Mouse (Mus musculus) layer of hippocampus, adult 9-11 months (tissue): ENCODE data around the gene 1700030J22Rik.

Experiments used
- DNase-seq: peaks from one replicate; pipeline ENCODE4 v3.0.0; 2022

1700030J22Rik gene

GRCm38 (mm10) chr8:116978631-116979256, at the start of gene 1700030J22Rik:
Gene 1700030J22Rik (minus strand): TSS chr8:116978959.
- peak; percentile 98 for DNase-seq

DNA sequence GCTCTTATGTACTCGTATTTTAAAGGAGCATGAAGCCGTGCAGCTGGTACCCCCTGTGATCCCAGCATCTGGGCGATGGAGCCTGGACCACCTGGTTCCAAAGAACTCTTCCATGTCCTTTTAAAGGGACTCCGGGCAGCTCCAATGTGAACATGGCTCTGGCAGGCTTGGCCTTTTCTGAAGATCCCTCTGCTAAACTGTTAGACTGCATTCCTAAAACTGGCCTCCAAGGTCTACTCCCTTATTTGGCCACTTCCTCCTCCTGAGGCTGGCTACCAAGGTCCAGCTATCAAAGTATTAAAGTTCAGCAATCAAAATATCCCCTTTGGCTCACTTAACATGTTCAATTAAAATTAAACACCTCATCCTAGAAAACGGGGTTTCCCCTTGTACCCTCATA, 48.8 kb upstream of the 1700030J22Rik start:
- DNase-seq: no peak

GRCm38 (mm10) chr8:117022297-117022993, 43.7 kb upstream of the 1700030J22Rik start:
- DNase-seq: no peak

- DNase-seq: peak; percentile 19
Measured at GRCm38 (mm10) chr8:117019323-117020275, 40.8 kb upstream of the 1700030J22Rik start.

GRCm38 (mm10) chr8:117017896-117018295, 39.1 kb upstream of the 1700030J22Rik start:
- DNase-seq: no peak

GRCm38 (mm10) chr8:117017006-117017405, 38.2 kb upstream of the 1700030J22Rik start:
- DNase-seq: no peak

GRCm38 (mm10) chr8:117015670-117016069, 36.9 kb upstream of the 1700030J22Rik start:
- no peak for DNase-seq

- DNase-seq: no peak
Measured at GRCm38 (mm10) chr8:117011366-117011765, 32.6 kb upstream of the 1700030J22Rik start.

- no peak for DNase-seq
Measured at GRCm38 (mm10) chr8:116994016-116994716, 15.4 kb upstream of the 1700030J22Rik start.

DNA sequence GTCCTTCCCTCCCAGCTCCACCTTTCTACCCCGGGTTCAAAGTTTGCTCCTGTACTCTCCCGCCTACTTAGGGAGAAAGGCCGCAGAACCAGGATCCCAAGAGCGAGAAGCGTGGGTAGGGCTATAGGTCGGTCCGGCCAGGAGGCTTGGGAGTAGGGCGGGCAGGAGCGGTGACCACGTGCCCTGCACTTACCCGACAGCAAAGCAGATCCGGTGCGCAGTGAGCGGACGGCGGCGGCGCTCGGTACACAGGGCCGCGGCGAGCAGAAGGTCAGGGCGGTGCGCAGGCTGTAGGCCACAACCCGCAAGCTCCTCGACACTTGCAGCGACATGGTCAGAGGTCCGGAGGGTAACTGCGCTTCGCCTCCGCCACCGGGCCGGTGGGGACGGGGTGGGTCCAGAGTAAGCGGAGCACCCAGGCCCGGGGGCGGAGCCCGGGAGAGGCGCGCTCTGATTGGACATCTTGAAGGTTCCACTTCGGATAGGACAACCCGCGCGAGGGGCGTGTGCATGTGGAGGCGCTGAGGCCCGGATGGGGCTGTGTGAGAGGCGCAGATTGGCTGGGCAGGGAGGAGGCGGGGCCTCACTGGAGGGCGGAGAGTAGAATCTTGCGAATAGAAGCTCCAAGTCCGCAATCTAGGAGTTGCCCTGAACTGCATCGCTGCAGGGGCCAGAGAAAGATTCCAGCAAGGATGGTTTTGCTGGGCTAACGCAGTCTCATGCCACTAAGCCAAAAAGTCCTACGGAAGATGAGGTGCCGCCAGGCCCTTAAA, 14.5 kb upstream of the 1700030J22Rik start, which contains the start of gene Gcsh:
Gcsh (minus strand) TSS at position 443 of the 773 bp plus-strand sequence.
- peak; percentile 98 for DNase-seq

DNA sequence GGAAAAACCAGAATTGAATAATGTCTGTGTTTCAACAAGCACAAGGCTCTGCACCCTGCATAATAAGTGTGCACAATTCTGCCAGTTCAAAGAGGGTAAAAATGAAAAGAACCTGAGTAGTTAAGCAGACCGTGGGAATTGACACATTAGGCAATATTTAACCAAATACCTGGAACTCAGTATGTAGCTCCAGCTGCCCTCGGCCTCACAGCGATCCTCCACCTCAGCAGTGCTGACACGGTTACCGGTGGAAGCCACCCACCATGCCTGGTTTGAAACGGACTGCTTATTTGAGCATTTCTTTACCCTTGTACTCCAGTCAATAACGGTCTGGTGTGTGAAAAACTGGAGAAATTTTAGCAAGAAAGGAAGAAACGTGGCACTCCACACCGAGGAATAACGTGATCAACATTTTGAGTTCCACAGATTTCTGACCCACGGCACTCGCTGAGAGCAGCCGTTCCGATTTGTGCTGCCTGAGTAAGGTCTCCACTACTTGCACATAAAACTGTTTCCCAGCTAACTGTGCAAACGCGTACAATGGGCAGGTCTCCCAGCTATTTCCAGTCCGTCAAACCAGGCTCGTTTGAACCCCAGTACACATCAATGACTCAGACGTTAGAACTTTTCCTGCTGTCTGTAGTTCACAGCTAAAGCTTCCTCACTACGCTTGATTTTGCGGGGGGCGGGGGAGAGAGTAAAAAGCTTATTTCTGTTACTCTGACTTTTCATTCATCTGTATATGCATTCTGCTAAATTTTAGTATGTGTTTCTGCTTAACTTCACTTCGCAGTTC, 13.6 kb upstream of the 1700030J22Rik start:
- no peak for DNase-seq

DNA sequence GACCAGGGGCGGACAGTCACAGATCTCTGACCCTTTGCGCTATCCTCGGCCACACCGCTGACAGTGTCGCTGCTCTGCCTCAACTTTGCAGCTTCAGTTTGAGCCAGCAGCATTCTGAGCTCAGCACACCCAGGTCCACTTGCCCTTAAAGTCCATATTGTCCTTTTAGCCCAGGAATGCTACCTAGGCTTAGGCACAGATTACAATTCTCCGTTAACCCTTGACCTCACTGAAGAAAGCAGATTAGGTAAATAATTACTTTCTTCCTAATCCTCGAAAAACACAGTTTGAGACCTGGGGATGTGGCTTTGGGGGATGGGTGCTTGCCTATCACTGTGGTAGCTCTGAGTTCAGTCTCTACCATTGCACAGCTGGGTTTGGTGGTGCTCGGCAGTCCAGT, 12.5 kb upstream of the 1700030J22Rik start:
- DNase-seq: no peak

DNA sequence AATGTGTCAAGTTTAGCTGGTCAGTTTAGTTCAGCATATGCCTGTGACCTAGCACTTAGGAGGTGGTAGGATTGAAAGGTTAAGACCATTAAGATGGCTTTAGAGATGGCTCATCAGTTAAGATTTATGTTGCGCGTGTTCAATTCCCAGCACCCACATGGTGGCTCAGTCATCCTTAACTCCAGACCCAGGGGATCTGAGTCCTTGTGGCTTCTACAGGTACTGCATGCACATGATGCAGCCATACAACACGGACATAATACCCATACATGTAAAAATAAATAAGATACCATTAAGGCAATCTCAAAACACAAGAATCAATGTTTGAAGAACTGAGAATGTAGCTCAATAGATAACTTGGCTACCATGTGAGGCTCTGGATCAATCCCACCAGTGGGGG, 11.1 kb upstream of the 1700030J22Rik start:
- DNase-seq: no peak

DNA sequence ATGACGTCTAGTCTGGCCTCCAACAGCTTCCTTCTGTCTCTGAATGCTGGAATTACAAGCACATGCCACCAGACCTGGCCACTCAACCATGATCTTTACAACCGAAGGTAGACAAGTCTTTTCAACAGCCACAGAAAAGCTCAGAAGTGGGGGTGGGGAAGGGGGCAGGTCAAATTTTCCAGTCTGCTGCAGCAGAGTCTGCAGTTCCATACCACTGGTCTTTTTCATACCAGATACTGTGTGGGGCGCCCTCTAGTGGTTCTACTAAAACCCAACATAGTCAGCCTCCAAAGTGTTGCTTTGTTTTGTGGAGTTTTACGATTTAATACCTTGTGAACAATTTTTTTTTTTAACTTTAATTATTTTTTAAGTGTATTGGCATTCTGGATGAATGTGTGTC, 1.4 kb upstream of the 1700030J22Rik start:
- peak; percentile 34 for DNase-seq

DNA sequence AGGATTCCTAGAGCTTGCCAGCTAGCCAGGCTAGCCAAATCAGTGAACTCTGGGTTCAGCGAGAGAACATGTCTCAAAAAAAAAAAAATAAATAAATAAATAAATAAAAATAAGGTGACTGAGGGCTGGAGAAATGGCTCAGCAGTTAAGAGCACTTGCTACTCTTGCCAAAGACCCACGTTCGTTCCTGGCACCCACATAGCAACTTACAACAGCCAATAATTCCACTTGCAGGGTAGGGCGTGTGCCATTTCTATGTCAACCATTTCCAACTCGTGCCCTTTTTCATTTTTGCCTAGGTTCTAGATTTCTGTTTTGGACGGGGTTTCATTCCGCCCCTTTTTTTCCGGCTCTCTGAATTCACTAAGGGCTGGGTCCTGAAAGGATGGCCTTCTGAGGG, 707 bp downstream of the 1700030J22Rik start:
- DNase-seq: peak; percentile 19

DNA sequence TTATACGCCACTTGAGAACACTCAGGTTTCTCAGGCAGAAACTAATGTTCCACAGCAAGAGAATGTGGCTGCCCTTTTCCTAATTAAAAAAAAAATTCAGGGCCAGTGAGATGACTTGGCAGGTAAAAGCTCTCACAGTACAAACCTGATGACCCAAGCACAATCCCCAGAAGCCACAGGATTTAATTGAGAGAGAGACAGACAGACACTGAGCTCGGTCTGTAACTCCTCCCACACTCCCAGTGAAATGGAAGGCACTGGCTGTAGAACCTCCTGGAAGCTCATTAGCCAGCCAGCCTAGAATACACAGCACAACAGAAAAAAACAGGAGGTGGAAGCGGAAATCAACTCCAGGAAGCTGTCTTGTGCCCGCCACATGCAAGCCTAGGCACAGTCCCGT, 3.2 kb downstream of the 1700030J22Rik start:
- DNase-seq: no peak

DNA sequence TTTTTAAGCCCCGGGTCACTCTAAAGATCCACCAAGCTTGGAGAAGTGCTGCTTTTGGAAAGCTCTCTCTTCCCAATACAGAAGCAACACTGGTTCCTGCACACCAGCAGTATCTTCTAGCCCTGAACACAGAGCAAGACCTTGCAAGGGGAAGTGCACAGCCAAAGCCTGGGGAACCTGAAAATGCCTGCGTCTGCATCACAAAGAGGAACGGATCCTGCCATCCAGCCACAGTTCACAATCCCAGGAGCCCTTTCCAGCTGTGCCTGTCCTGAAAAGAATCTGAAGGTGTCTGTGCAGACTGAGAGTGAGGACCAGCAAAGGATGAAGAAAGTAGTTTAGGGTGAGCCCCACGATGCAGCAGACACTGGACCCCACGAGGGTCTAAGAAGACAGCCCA, 3.7 kb downstream of the 1700030J22Rik start:
- peak; percentile 31 for DNase-seq

DNA sequence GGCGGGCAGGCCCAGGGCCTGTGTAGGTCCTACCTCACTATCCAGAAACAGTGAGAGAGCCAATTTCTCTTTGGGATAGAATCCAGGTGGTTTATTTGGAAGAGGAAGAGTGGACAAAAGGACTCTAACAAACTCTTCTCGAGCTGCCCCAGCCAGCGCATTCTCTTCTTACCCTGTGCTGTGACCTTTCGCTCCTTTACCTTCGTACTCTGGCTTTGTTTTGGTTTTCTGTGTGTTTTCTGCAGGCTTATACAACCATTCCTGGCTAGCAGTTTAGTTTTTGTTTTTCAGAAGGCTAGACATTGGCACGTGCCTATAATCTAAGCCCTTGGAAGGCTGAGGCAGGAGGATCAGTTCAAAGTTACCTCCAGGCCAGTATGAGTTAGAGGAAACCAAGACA, 9.2 kb downstream of the 1700030J22Rik start:
- DNase-seq: no peak

DNA sequence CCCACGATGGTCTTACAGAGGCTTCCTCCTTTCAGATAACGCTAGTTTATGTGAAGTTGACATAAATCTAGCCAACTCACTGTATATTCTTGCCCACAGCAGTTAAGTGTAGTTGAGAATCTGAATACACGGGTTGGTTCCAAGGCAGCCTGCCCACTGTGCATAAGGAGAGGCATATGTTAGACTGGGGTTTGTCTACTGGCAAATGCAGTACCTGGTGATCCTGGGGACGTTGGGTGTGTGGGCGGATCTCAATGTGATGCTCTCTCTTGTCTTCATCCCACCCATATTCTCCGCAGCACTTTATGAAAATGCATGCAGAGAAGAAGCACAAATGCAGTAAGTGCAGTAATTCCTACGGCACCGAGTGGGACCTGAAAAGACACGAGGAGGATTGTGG, 24.3 kb downstream of the 1700030J22Rik start:
- DNase-seq: peak; percentile 93

GRCm38 (mm10) chr8:116952428-116952827, 26.3 kb downstream of the 1700030J22Rik start:
- DNase-seq: no peak

GRCm38 (mm10) chr8:116951778-116952177, 27.0 kb downstream of the 1700030J22Rik start:
- DNase-seq: no peak
